Mouse (Mus musculus): Measurements from ENCODE around the gene Rnf182.

DNA sequence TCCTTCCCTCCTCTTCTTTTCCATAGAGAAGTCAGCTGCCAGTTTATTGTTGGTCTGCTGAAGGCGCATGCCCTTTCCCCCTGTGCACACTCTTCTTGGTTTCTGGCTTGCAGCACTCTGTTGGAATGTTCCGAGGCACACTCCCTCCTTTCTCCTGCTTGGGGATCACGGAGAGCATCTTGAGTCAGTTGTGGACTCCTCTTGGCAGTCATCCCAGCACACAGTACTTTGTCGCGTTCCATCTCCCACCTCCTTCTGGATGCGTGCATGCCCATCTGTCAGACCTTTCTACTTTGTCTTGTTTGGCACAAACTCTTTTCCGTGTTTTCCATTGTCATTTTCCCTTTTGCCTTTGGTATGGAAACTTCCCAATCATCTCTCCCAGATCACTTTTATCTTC is 22.2 kb downstream of the Rnf182 start:
- TF ChIP-seq CTCF (IDR thresholded peaks at IDR 0.05), result no peak
- no peak for TF ChIP-seq POLR2A (IDR thresholded peaks at IDR 0.05; ENCODE audit: insufficient read depth, low read depth, low read length)

All from heart, adult 2 months (tissue).